Mouse (Mus musculus) midbrain, embryonic 10.5 days (tissue): ENCODE results near the gene Ankrd13d. TPM values are rescaled to one million over a fixed set of nuclear protein-coding genes. Genes with fewer than 3 reads are reported as not detected.

Experiments used
- DNase-seq: peaks from one replicate; pipeline ENCODE4 v3.0.0-alpha.2; 2017; ENCODE audit warnings: low spot score
- H3K27ac ChIP-seq: fragments of 300-500 bp; sonication (generic); replicated peaks from 2 replicates; pipeline ENCODE4 v1.5.1; 2016; ENCODE audit warnings: mild to moderate bottlenecking
- H3K27me3 ChIP-seq: fragments of 300-500 bp; sonication (generic); 2 replicates; pipeline ENCODE4 v1.6.1; 2016; ENCODE audit warnings: low read depth, mild to moderate bottlenecking; ENCODE audit not compliant: poor library complexity, severe bottlenecking
- H3K36me3 ChIP-seq: fragments of 300-500 bp; sonication (generic); 2 replicates; pipeline ENCODE4 v1.6.1; 2016; ENCODE audit warnings: mild to moderate bottlenecking, moderate library complexity
- H3K4me1 ChIP-seq: fragments of 300-500 bp; sonication (generic); 2 replicates; pipeline ENCODE4 v1.6.1; 2016
- H3K4me3 ChIP-seq: fragments of 300-500 bp; sonication (generic); 2 replicates; pipeline ENCODE4 v1.5.1; 2016; ENCODE audit warnings: mild to moderate bottlenecking, moderate library complexity
- H3K9me3 ChIP-seq: fragments of 300-500 bp; sonication (generic); replicated peaks from 2 replicates; pipeline ENCODE4 v1.6.1; 2016; ENCODE audit warnings: mild to moderate bottlenecking
- WGBS: fragments of 180-500 bp; shearing (Covaris S2); methylation state at CpG from one replicate; pipeline ENCODE4 v1.1.7; 2016; 5-methylcytosine and 5-hydroxymethylcytosine counted together
- microRNA-seq: library from miRNA; unstranded; fragments of <30 nt; microRNA quantifications from one replicate; pipeline ENCODE4, GENCODE M21; 2017
- polyA plus RNA-seq: library from polyadenylated mRNA; unstranded; fragments of >200 nt; fragmentation: Nextera tagmentation; extraction: Ambion mirVana; gene quantifications from 2 replicates; pipeline ENCODE4 v1.2.1, GENCODE M21; 2016

The Ankrd13d gene
- polyA plus RNA-seq, 1 experiment from 2014 or later = 11.7 TPM

- WGBS = 86% methylated on average over 7 of the region's 7 CpGs
- no peak for DNase-seq
- no peaks in the 10 kb centered on the region for H3K36me3 ChIP-seq
- H3K27me3 ChIP-seq = peaks cover 36% of the 10 kb centered on the region
- H3K27ac ChIP-seq = no peak overlapping the region
- H3K4me3 ChIP-seq = no peak overlapping the region
- H3K4me1 ChIP-seq = peaks cover 16% of the 10 kb centered on the region
- H3K9me3 ChIP-seq = no peaks in the 10 kb centered on the region
Observed at GRCm38 (mm10) chr19:4226779-4227178, 56.2 kb downstream of the Ankrd13d start.

- Histone ChIP-seq H3K4me1 (peaks cover 24% of the 10 kb centered on the region), H3K27ac (no peak overlapping the region), H3K36me3 (no peaks in the 10 kb centered on the region), H3K9me3 (no peaks in the 10 kb centered on the region), H3K4me3 (no peak overlapping the region), H3K27me3 (peaks cover 50% of the 10 kb centered on the region)
- DNase-seq = no peak
- 88% methylated on average over 11 of the region's 11 CpGs for WGBS
Observed at GRCm38 (mm10) chr19:4222165-4222564, 60.8 kb downstream of the Ankrd13d start.

- H3K4me1 ChIP-seq = peaks cover 33% of the 10 kb centered on the region
- whole genome bisulfite sequencing = 53% methylated on average over 14 of the region's 14 CpGs
- no peak for DNase-seq
Observed at GRCm38 (mm10) chr19:4220957-4221743, 61.8 kb downstream of the Ankrd13d start.

GRCm38 (mm10) chr19:4220416-4220815 is 62.5 kb downstream of the Ankrd13d start:
- 71% methylated on average over 4 of the region's 4 CpGs for WGBS
- peaks cover 39% of the 10 kb centered on the region for H3K4me1 ChIP-seq
- no peak overlapping the region for H3K27ac ChIP-seq
- no peak for DNase-seq
- no peak overlapping the region for H3K4me3 ChIP-seq
- peaks cover 62% of the 10 kb centered on the region for H3K27me3 ChIP-seq
- H3K36me3 ChIP-seq = no peaks in the 10 kb centered on the region
- no peaks in the 10 kb centered on the region for H3K9me3 ChIP-seq

More at GRCm38 (mm10) chr19:4220957-4221743, 61.8 kb downstream of the Ankrd13d start:
- Histone ChIP-seq H3K9me3 (no peaks in the 10 kb centered on the region), H3K4me3 (no peak overlapping the region), H3K27ac (no peak overlapping the region), H3K36me3 (no peaks in the 10 kb centered on the region), H3K27me3 (peaks cover 55% of the 10 kb centered on the region)

Small RNA genes within 50 kb of the gene (microRNA-seq; reads per million reads assigned to microRNA genes)
- not detected for gene Mir6985

Other genes with a start within 250 kb of the Ankrd13d start
- 400 and 417 TPM in 2 replicates for gene Gstp1, start 245.2 kb downstream of the Ankrd13d start, polyA plus RNA-seq
- gene Gstp2, start 237.1 kb downstream of the Ankrd13d start, polyA plus RNA-seq = 1.0 and 2.8 TPM in 2 replicates
- gene Gstp3, start 223.6 kb downstream of the Ankrd13d start, polyA plus RNA-seq = 0.23 TPM in 1 of 2 replicates, not detected in the other
- not detected in 2 replicates for gene Cabp2, start 201.6 kb downstream of the Ankrd13d start, polyA plus RNA-seq
- gene Cdk2ap2, start 186.0 kb downstream of the Ankrd13d start, polyA plus RNA-seq = 76.2 and 82.5 TPM in 2 replicates
- gene Pitpnm1, start 183.1 kb downstream of the Ankrd13d start, polyA plus RNA-seq = 12.8 and 15.1 TPM in 2 replicates
- gene Aip, start 157.3 kb downstream of the Ankrd13d start, polyA plus RNA-seq = 60.6 and 61.7 TPM in 2 replicates
- gene Gpr152, start 143.3 kb downstream of the Ankrd13d start, polyA plus RNA-seq = not detected in 2 replicates
- gene Cabp4, start 139.1 kb downstream of the Ankrd13d start, polyA plus RNA-seq = not detected in 2 replicates
- gene Coro1b, start 134.5 kb downstream of the Ankrd13d start, polyA plus RNA-seq = 133 and 138 TPM in 2 replicates
- gene Ptprcap, start 129.5 kb downstream of the Ankrd13d start, polyA plus RNA-seq = 0.67 TPM in 1 of 2 replicates, not detected in the other
- gene Rps6kb2, start 119.8 kb downstream of the Ankrd13d start, polyA plus RNA-seq = 58.8 and 71.4 TPM in 2 replicates
- gene Carns1, start 107.7 kb downstream of the Ankrd13d start, polyA plus RNA-seq = 2.8 and 4.1 TPM in 2 replicates
- gene Tbc1d10c, start 91.9 kb downstream of the Ankrd13d start, polyA plus RNA-seq = 0.85 and 1.2 TPM in 2 replicates
- gene Ppp1ca, start 91.1 kb downstream of the Ankrd13d start, polyA plus RNA-seq = 1,003 and 1,059 TPM in 2 replicates
- 58.9 and 60.3 TPM in 2 replicates for gene Rad9a, start 81.5 kb downstream of the Ankrd13d start, polyA plus RNA-seq
- 0.65 and 0.74 TPM in 2 replicates for gene Clcf1, start 68.9 kb downstream of the Ankrd13d start, polyA plus RNA-seq
- gene AC109138.7, start 68.8 kb downstream of the Ankrd13d start, polyA plus RNA-seq = not detected in 2 replicates
- 12.2 and 15.6 TPM in 2 replicates for gene Pold4, start 51.2 kb downstream of the Ankrd13d start, polyA plus RNA-seq
- 3.2 and 3.6 TPM in 2 replicates for gene Ssh3, start 14.0 kb downstream of the Ankrd13d start, polyA plus RNA-seq
- gene Grk2, start 23.1 kb upstream of the Ankrd13d start, polyA plus RNA-seq = 12.2 and 14.2 TPM in 2 replicates
- gene Kdm2a, start 115.1 kb upstream of the Ankrd13d start, polyA plus RNA-seq = 47.7 and 50.4 TPM in 2 replicates
- 13.7 and 13.9 TPM in 2 replicates for gene Rhod, start 156.3 kb upstream of the Ankrd13d start, polyA plus RNA-seq
- gene Syt12, start 194.3 kb upstream of the Ankrd13d start, polyA plus RNA-seq = 1.7 and 2.0 TPM in 2 replicates
- not detected in 2 replicates for gene 2010003K11Rik, start 215.4 kb upstream of the Ankrd13d start, polyA plus RNA-seq
- gene Pcx, start 227.3 kb upstream of the Ankrd13d start, polyA plus RNA-seq = 20.9 and 24.1 TPM in 2 replicates